15 mouse cellular contexts compared by ENCODE assay signal in genomic region chr2:120424386-120424785, GRCm38 (mm10).
"Had no signal": no experiment of that assay in that cellular context is flagged by ENCODE, and none has a peak within 500 bp of the region (broad histone marks: within the 10 kb centered on the region; RNA-seq: fewer than 3 reads in every experiment).

No protein-coding gene starts in this region.

- H3K27ac ChIP-seq: intestine, embryonic 15.5 days; left cerebral cortex, adult 2 months; limb, embryonic 15.5 days; liver, embryonic 14.5 days; midbrain, embryonic 10.5 days; neural tube, embryonic 15.5 days had no signal

- H3K36me3 ChIP-seq: intestine, embryonic 15.5 days; limb, embryonic 15.5 days; midbrain, embryonic 10.5 days; neural tube, embryonic 15.5 days had no signal

- DNase-seq: kidney, adult 18-20 months; kidney, postnatal 10 days; lung, adult 18-20 months; lung, postnatal 36 days; midbrain, embryonic 14.5 days; right cerebral cortex, adult 18-20 months; right cerebral cortex, postnatal 25 days; spleen, adult 18-20 months had no signal

- H3K4me2 ChIP-seq: intestine, embryonic 15.5 days; limb, embryonic 15.5 days; neural tube, embryonic 15.5 days had no signal

- H3K27me3 ChIP-seq: intestine, embryonic 15.5 days; limb, embryonic 15.5 days; neural tube, embryonic 15.5 days had no signal

- H3K4me1 ChIP-seq: intestine, embryonic 15.5 days; limb, embryonic 15.5 days; midbrain, embryonic 10.5 days; neural tube, embryonic 15.5 days had no signal

- ATAC-seq: intestine, embryonic 15.5 days had no signal

- H3K4me3 ChIP-seq: intestine, embryonic 15.5 days; left cerebral cortex, adult 2 months; limb, embryonic 15.5 days; midbrain, embryonic 10.5 days; myocyte; neural tube, embryonic 15.5 days had no signal

- H3K9ac ChIP-seq: intestine, embryonic 15.5 days; limb, embryonic 15.5 days; liver, embryonic 14.5 days; neural tube, embryonic 15.5 days had no signal

- H3K9me3 ChIP-seq: intestine, embryonic 15.5 days; limb, embryonic 15.5 days; midbrain, embryonic 10.5 days; neural tube, embryonic 15.5 days had no signal
